ENCODE assay signal across 19 mouse cellular contexts in genomic region chr8:127011668-127012067, GRCm38 (mm10).
DNase-seq lines count a peak whose midpoint lies in the region.
"Had no signal": no experiment of that assay in that cellular context is flagged by ENCODE, and none has a peak within 500 bp of the region (broad histone marks: within the 10 kb centered on the region; RNA-seq: fewer than 3 reads in every experiment).

No protein-coding gene starts in this region.

- peak; percentile 19 for DNase-seq in lung, postnatal 10 days
- no peak for DNase-seq in lung, postnatal 4 days
- peak; percentile 39 for DNase-seq in ES-CJ7 (ENCODE audit: low read depth, low spot score)
- peak; percentile 55 for DNase-seq in WW6 (ENCODE audit: low read depth, low spot score)
- DNase-seq in adipocyte (ENCODE audit: low spot score): no peak
- DNase-seq in kidney, postnatal 4 days: no peak
- DNase-seq: adrenal gland, postnatal 25 days; B cell, adult 2 months; cerebellum, adult 11-12 months; cerebellum, adult 9-11 months; embryo, embryonic 11 days; heart, adult 18-20 months; heart, postnatal 4 days; kidney, adult 18-20 months; kidney, postnatal 25 days; retina, postnatal 1 day; right cerebral cortex, postnatal 14 days; thymus, adult 2 months; thymus, postnatal 36 days had no signal

Comparison
In these comparisons a context has a peak if more than half of its experiments do, and no peak if none do; other contexts are left out.
1. DNase-seq: peak in lung, postnatal 10 days (single experiment), ES-CJ7 (single experiment) and WW6 (single experiment); none in lung, postnatal 4 days (0 of 2), adipocyte (single experiment) and kidney, postnatal 4 days (0 of 2).